Mouse (Mus musculus) neural tube, embryonic 15.5 days (tissue): ENCODE results near the gene Srgap3. TPM values are rescaled to one million over a fixed set of nuclear protein-coding genes. Genes with fewer than 3 reads are reported as not detected.

Source experiments
- ATAC-seq: fragments of 200-750 bp; cut with Nextera tagmentation; 2 replicates; pipeline ENCODE4 v1.8.0; 2017; ENCODE audit warnings: mild to moderate bottlenecking, moderate TSS enrichment, moderate library complexity; ENCODE audit not compliant: low FRiP score
- H3K27ac ChIP-seq: fragments of 300-500 bp; sonication (generic); replicated peaks from 2 replicates; pipeline ENCODE4 v1.5.1; 2015; ENCODE audit warnings: mild to moderate bottlenecking, inconsistent platforms
- H3K27me3 ChIP-seq: fragments of 300-500 bp; sonication (generic); replicated peaks from 2 replicates; pipeline ENCODE4 v1.6.1; 2015; ENCODE audit warnings: inconsistent platforms
- H3K36me3 ChIP-seq: fragments of 300-500 bp; sonication (generic); 2 replicates; pipeline ENCODE4 v1.6.1; 2015; ENCODE audit warnings: inconsistent platforms
- H3K4me1 ChIP-seq: fragments of 300-500 bp; sonication (generic); 2 replicates; pipeline ENCODE4 v1.6.1; 2015; ENCODE audit warnings: inconsistent platforms
- H3K4me2 ChIP-seq: fragments of 300-500 bp; sonication (generic); 2 replicates; pipeline ENCODE4 v1.6.1; 2015; ENCODE audit warnings: inconsistent platforms, mild to moderate bottlenecking, moderate library complexity
- H3K4me3 ChIP-seq: fragments of 300-500 bp; sonication (generic); replicated peaks from 2 replicates; pipeline ENCODE4 v1.5.1; 2015; ENCODE audit warnings: mild to moderate bottlenecking, inconsistent platforms
- H3K9ac ChIP-seq: fragments of 300-500 bp; sonication (generic); replicated peaks from 2 replicates; pipeline ENCODE4 v1.6.1; 2015; ENCODE audit warnings: mild to moderate bottlenecking, inconsistent platforms
- H3K9me3 ChIP-seq: fragments of 300-500 bp; sonication (generic); replicated peaks from 2 replicates; pipeline ENCODE4 v1.6.1; 2016; ENCODE audit warnings: inconsistent platforms
- WGBS: fragments of 180-500 bp; shearing (Covaris S2); methylation state at CpG from one replicate; pipeline ENCODE4 v1.1.7; 2015; ENCODE audit warnings: mixed read lengths; 5-methylcytosine and 5-hydroxymethylcytosine counted together
- polyA plus RNA-seq: library from polyadenylated mRNA; unstranded; fragments of >200 nt; fragmentation: Nextera tagmentation; extraction: Ambion mirVana; gene quantifications from 2 replicates; pipeline ENCODE4 v1.2.1, GENCODE M21; 2015

Gene Srgap3
- polyA plus RNA-seq, 1 experiment from 2014 or later: 26.3 TPM

DNA sequence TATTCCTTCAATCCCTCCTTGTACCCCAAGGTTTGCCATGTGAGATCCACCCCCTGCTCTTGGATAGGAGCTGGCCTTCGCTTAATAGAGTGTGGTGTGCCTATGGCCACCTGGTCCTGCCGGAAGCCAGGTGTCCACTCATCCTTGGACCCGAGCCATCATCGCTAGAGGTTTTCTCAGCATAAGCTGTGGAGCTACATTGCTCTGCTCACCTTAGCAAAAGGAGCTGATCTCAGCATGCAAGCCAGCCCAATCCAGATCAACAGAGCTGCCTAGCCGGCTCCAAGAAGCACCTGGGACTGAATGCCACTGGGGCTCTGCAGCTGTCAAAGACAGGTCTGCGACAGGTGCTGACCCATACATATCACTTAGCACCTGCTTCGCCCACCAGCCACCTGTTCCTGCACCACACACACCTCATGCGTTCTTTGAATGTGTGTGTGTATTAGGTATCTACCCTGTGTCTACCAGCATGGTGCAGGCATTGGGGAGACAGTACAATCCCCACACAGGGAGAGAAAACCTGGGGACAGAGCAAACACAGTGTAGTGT, 98.4 kb downstream of the Srgap3 start:
- no peaks in the 10 kb centered on the region for H3K36me3 ChIP-seq
- no peak overlapping the region for H3K27ac ChIP-seq
- WGBS: 92% methylated on average over 8 of the region's 8 CpGs

DNA sequence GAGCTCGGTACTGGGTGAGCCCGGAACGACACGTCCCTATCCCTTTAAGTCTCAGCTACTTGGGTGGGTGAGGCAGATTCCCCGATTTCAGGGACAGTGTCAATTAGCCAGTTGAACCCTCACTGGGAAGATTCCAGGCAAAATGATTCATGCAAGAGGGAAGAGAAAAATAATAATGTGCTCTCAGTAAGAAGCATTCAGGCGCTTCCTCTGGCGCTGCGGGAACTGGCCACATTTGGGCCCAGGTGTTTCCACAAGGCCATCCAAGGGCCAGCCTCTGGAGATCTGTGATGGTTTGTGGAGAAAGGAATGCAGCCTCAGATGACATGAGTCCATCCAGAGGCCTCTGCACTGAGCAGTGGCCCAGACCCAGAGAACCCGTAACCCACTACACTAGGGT, 100.2 kb downstream of the Srgap3 start:
- Histone ChIP-seq H3K4me1 (peaks cover 53% of the 10 kb centered on the region), H3K9ac (no peak overlapping the region), H3K27me3 (no peaks in the 10 kb centered on the region), H3K4me3 (no peak overlapping the region), H3K36me3 (no peaks in the 10 kb centered on the region), H3K9me3 (no peaks in the 10 kb centered on the region), H3K4me2 (no peak overlapping the region), H3K27ac (no peak overlapping the region)
- 81% methylated on average over 9 of the region's 9 CpGs for WGBS
- ATAC-seq: no peak

More for the DNA sequence above, 98.4 kb downstream of the Srgap3 start:
- H3K4me2 ChIP-seq: no peak overlapping the region
- no peak overlapping the region for H3K9ac ChIP-seq
- peaks cover 49% of the 10 kb centered on the region for H3K4me1 ChIP-seq
- H3K9me3 ChIP-seq: no peaks in the 10 kb centered on the region
- H3K27me3 ChIP-seq: no peaks in the 10 kb centered on the region
- ATAC-seq: no peak
- H3K4me3 ChIP-seq: no peak overlapping the region

DNA sequence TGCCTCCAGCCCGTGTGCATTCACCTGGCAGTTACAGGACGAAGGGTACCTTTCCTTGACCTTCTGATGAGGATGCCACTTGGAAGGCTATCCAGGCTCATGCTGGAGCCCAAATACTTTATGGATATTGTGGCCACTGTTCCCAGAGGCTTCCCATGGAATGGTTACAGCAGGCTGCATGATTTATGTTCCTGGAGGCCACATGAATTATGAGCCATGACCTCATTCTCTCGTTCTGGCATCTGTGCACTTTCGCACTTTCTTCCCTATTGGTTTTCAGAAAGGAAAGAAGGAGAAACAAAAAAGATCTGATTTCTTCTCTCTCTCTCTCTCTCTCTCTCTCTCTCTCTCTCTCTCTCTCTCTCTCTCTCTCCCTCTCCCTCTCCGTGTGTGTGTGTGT, 104.6 kb downstream of the Srgap3 start:
- H3K27me3 ChIP-seq: no peaks in the 10 kb centered on the region
- ATAC-seq: no peak
- 27% methylated on average over 4 of the region's 5 CpGs for WGBS
- H3K9me3 ChIP-seq: no peaks in the 10 kb centered on the region
- peaks cover 61% of the 10 kb centered on the region for H3K4me1 ChIP-seq
- H3K36me3 ChIP-seq: no peaks in the 10 kb centered on the region
- H3K27ac ChIP-seq: peak overlapping the region; percentile 56
- no peak overlapping the region for H3K9ac ChIP-seq
- H3K4me2 ChIP-seq: no peak overlapping the region
- H3K4me3 ChIP-seq: no peak overlapping the region

DNA sequence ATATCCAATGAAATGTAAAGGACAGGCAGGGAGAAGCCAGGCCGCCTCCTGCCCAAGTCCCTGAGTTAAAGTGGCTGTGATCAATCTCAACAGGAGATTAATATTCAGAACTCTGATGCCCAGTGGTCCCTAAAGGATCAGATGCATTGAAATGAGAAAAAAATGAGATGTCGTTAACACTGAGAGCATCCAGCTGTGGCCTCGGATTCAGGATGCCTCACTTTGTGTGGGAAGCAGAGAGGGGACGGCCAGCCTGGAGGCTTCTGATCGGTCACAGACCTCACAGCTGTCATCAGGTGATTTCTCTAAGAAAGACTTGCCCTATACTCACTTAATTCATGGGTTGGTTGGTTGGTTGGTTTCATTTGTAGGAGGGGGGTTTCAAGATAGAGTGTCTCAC, 106.7 kb downstream of the Srgap3 start:
- peak overlapping the region; percentile 78 for H3K27ac ChIP-seq
- no peak overlapping the region for H3K4me2 ChIP-seq
- no peaks in the 10 kb centered on the region for H3K36me3 ChIP-seq
- WGBS: 25% methylated on average over 5 of the region's 5 CpGs
- no peaks in the 10 kb centered on the region for H3K27me3 ChIP-seq
- ATAC-seq: no peak
- no peak overlapping the region for H3K4me3 ChIP-seq
- no peak overlapping the region for H3K9ac ChIP-seq
- H3K4me1 ChIP-seq: peaks cover 65% of the 10 kb centered on the region
- H3K9me3 ChIP-seq: no peaks in the 10 kb centered on the region

DNA sequence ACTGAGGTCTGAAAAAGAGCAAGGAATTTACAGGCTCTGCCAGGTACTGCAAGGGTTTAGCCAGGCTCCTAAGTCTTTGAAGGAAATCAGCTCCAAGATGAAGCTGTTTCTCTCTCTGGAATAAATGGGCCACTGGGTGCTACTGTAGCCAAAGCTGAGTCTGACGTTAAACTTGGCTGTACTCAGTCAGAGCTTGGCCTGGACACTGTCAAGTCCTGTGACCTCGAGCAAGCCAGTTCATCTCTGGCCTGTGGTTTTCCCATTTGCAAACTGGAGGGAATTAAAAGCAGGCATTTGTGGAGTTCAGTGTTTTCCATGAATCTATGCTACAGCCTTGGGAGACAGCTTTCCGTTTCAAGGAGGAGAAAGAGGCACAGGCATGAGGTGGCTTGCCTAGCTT, 107.7 kb downstream of the Srgap3 start:
- Histone ChIP-seq H3K27ac (peak overlapping the region; percentile 78), H3K9me3 (no peaks in the 10 kb centered on the region), H3K27me3 (no peaks in the 10 kb centered on the region), H3K4me1 (peaks cover 66% of the 10 kb centered on the region), H3K36me3 (no peaks in the 10 kb centered on the region), H3K4me3 (no peak overlapping the region), H3K9ac (no peak overlapping the region), H3K4me2 (no peak overlapping the region)
- 41% methylated on average over 3 of the region's 3 CpGs for WGBS
- ATAC-seq: no peak

DNA sequence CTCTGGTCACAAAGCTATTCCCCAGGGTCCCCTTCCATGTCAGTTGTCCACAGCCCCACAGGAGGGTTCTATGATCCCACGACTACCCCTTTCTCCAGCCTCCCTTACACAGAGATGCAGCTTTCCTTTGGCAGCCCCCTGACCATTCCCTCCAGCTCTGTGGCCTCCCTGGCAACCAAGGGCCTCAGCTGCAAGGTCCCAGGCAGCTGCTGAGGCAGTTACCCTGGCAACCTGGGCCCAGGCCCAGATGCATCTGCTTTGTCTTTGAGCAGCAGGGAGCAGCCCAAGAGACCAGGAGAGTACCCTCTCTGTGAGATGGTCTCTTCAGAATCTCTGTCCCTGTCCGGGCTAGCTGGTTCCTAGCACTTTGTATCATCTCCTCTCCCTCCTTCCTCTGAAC, 108.2 kb downstream of the Srgap3 start:
- peaks cover 71% of the 10 kb centered on the region for H3K4me1 ChIP-seq
- peak; percentile 86 for ATAC-seq
- H3K36me3 ChIP-seq: no peaks in the 10 kb centered on the region
- no peaks in the 10 kb centered on the region for H3K27me3 ChIP-seq
- H3K9ac ChIP-seq: no peak overlapping the region
- peak overlapping the region; percentile 78 for H3K27ac ChIP-seq
- WGBS: 13% methylated on average over 2 of the region's 2 CpGs
- no peak overlapping the region for H3K4me3 ChIP-seq
- no peak overlapping the region for H3K4me2 ChIP-seq
- no peaks in the 10 kb centered on the region for H3K9me3 ChIP-seq

DNA sequence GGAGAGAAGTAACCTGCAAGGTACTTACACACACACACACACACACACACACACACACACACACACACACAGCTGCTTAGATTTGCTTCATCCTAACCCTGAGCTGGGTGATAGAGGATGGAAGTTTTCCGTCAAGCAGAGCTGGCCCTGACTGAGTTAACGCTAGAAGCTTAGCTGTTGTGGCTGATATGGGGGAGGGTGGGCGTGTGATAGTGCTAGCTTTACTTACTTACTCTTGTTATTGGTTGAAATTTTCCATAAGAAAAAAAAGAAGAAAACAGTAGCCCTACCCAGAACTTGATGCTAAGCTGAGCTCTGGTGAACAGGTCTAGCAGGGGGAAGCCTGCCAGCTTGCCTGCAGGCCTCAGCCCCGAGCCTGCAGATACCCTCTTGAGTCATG, 110.4 kb downstream of the Srgap3 start:
- no peaks in the 10 kb centered on the region for H3K36me3 ChIP-seq
- H3K27ac ChIP-seq: no peak overlapping the region; the same call in 1 of the 2 replicates
- no peak for ATAC-seq
- H3K27me3 ChIP-seq: no peaks in the 10 kb centered on the region
- no peak overlapping the region for H3K9ac ChIP-seq
- 84% methylated on average over 4 of the region's 4 CpGs for WGBS
- H3K4me2 ChIP-seq: no peak overlapping the region
- H3K4me1 ChIP-seq: peaks cover 59% of the 10 kb centered on the region
- H3K4me3 ChIP-seq: no peak overlapping the region
- H3K9me3 ChIP-seq: no peaks in the 10 kb centered on the region

DNA sequence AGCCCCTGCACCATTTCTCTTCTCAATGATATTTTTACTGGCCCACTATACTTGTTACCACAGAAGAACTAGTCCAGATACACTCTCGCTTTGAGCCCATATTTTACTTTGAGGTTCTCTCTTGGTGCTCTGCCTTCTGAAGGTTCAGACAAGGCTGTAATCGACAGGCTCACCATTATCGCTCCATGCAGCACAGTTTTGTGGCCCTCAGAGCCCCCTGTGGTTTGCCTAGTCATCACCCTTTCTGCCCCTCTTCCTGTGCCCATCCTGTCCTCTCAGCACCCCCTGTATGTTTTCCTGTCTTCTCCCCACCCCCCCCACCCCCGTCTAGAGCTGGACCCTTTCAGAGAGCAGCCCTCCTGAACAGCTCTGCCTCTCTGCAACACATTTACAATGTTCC, 111.7 kb downstream of the Srgap3 start:
- no peak overlapping the region for H3K27ac ChIP-seq

DNA sequence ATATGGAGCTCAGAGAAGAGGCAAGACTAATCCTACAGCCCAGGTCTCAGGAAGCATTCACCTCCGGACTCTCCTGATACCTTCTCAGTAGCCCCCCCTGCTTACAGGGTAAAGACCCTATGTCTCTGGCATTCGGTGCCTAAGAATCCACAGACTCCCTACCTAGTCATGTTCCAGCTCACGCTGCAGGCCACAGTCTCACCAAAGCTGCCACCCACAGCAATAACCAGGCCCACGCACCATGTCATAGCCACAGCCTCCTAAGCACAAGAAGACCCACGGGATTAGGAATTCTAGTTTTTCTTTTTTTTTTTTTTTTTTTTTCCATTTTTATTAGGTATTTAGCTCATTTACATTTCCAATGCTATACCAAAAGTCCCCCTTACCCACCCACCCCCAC, 112.6 kb downstream of the Srgap3 start:
- 76% methylated on average over 5 of the region's 5 CpGs for WGBS
- Histone ChIP-seq H3K27me3 (no peaks in the 10 kb centered on the region), H3K4me1 (peaks cover 51% of the 10 kb centered on the region), H3K9me3 (no peaks in the 10 kb centered on the region), H3K9ac (no peak overlapping the region), H3K4me3 (no peak overlapping the region), H3K36me3 (no peaks in the 10 kb centered on the region), H3K27ac (peak overlapping the region; percentile 63; the same call in 1 of the 2 replicates), H3K4me2 (no peak overlapping the region)
- ATAC-seq: no peak

More for the DNA sequence above, 111.7 kb downstream of the Srgap3 start:
- no peak for ATAC-seq
- Histone ChIP-seq H3K36me3 (no peaks in the 10 kb centered on the region), H3K9me3 (no peaks in the 10 kb centered on the region), H3K4me3 (no peak overlapping the region), H3K4me1 (peaks cover 52% of the 10 kb centered on the region), H3K4me2 (no peak overlapping the region), H3K27me3 (no peaks in the 10 kb centered on the region), H3K9ac (no peak overlapping the region)
- WGBS: 63% methylated on average over 4 of the region's 4 CpGs

DNA sequence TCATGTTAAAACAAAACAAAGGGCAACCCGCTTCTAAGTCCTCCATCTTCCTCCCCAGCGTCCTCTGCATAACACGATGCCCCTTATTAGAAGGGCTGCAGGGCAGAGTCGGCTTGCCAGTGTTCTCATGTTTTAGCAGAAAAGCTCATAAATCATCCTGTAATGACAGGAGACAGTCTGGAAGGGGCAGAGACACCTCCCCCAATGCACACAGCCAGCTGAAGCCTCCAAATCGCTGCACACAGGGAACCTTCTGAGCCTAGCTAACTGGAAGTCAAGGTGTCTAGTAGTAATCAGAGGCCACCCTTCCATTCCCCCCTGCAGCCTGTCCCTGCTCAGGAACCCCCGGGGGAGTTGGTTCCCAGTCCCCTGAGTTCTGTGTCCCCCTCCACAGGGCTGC, 113.3 kb downstream of the Srgap3 start:
- Histone ChIP-seq H3K27ac (peak overlapping the region; percentile 63), H3K4me2 (no peak overlapping the region), H3K36me3 (no peaks in the 10 kb centered on the region), H3K9me3 (no peaks in the 10 kb centered on the region), H3K9ac (no peak overlapping the region), H3K27me3 (no peaks in the 10 kb centered on the region), H3K4me3 (no peak overlapping the region), H3K4me1 (peaks cover 51% of the 10 kb centered on the region)
- 0 out of 2 replicates have a peak, but pooled peaks have one; percentile 5 for ATAC-seq
- 16% methylated on average over 6 of the region's 6 CpGs for WGBS

DNA sequence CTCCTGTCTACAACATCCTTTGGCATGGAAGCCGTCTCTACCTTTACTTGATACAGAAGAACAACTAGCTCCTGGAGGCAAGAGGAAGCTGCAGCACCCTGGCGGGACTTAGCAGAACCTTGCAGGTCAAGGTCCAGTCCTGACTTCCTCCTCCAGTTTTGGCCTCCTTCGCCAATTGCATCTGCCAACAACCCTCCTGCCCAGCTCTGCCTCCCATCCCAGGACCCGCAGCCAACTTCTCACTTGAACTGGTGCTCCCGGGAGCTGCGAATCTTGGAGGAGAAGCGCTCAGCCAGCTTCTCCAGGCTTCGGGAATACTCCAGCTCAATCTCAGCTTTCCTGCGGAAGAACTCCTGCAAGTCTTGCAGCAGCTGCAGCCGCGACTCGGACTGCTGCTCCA, 117.9 kb downstream of the Srgap3 start:
- no peaks in the 10 kb centered on the region for H3K9me3 ChIP-seq
- no peak overlapping the region for H3K4me2 ChIP-seq
- WGBS: 58% methylated on average over 12 of the region's 12 CpGs
- H3K4me3 ChIP-seq: no peak overlapping the region
- ATAC-seq: no peak
- no peak overlapping the region for H3K9ac ChIP-seq
- H3K27me3 ChIP-seq: no peaks in the 10 kb centered on the region
- 0 out of 2 replicates have a peak, but pooled peaks cover 4% of the 10 kb centered on the region for H3K36me3 ChIP-seq
- H3K27ac ChIP-seq: 0 out of 2 replicates have a peak overlapping the region, but pooled peaks have one; percentile 15
- H3K4me1 ChIP-seq: peaks cover 38% of the 10 kb centered on the region

DNA sequence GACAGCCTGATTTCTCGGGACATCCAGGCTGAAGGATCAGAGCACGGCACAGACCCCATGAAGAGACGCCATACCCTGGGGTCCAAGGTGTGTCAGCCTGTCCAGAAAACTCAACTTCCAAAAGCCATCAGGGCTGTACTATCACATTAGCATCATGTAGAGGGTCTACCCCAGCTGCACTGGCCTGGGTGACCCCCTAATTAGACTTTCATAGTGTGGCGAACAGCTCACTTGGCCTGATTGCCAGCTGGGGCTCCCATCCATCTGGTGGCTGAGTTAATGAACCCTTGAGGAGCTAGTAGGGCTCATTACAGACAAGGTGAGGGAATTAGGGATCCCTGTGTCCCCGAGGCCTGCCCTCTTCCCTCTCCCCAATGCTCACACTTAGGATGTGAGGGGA, 118.6 kb downstream of the Srgap3 start:
- WGBS: 49% methylated on average over 5 of the region's 5 CpGs
- no peak overlapping the region for H3K4me2 ChIP-seq
- peaks cover 30% of the 10 kb centered on the region for H3K4me1 ChIP-seq
- 0 out of 2 replicates have a peak, but pooled peaks cover 4% of the 10 kb centered on the region for H3K36me3 ChIP-seq
- no peaks in the 10 kb centered on the region for H3K9me3 ChIP-seq
- no peak overlapping the region for H3K9ac ChIP-seq
- no peak overlapping the region for H3K27ac ChIP-seq
- H3K4me3 ChIP-seq: no peak overlapping the region
- H3K27me3 ChIP-seq: no peaks in the 10 kb centered on the region
- ATAC-seq: no peak
